Mouse (Mus musculus): Measurements from ENCODE around the gene Hist1h2bn. TPM values are rescaled to one million over a fixed set of nuclear protein-coding genes. Genes with fewer than 3 reads are reported as not detected.
"Not testable (repeated sequence)": the region's sequence is repeated elsewhere in the genome, so short reads cannot be mapped to it uniquely, and the experiment has no call there.

The Hist1h2bn gene
- 157 and 249 TPM in 2 replicates for total RNA-seq (2014; rRNA removed)
- not detected in 2 replicates for polyA plus RNA-seq (2015; fragmentation: Nextera tagmentation; extraction: Ambion mirVana)

DNA sequence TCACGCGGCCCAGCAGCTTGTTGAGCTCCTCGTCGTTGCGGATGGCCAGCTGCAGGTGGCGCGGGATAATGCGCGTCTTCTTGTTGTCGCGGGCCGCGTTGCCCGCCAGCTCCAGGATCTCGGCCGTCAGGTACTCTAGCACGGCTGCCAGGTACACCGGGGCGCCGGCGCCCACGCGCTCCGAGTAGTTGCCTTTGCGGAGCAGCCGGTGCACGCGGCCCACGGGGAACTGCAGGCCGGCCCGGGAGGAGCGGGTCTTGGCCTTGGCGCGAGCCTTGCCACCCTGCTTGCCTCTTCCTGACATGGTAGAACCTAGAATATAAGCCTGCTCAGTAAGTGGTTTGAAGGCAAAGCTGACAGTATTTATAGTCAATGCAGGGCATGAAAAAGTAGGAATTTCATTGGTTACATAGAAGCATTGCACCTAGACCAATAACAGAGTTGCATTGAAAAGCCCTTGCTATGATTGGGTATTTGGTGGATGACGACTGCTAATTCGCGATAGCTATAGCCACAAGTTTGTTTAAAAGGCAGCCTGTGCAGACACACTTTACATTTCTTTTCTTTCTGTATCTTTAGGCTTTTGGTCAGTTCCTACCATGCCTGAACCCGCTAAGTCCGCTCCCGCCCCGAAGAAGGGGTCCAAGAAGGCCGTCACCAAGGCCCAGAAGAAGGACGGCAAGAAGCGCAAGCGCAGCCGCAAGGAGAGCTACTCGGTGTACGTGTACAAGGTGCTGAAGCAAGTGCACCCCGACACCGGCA is at the start of gene Hist1h2bn, which contains the start of gene Hist1h2ak:
Gene Hist1h2bn (plus strand): TSS at position 600 of the 762 bp plus-strand sequence.
Gene Hist1h2ak (minus strand): TSS at position 304 of the 762 bp plus-strand sequence.
- peak within 1 kb of the TSS; percentile 43 for H3K4me3 ChIP-seq (ENCODE audit: low read depth, low read length)
- peak within 1 kb of the TSS; percentile 68 for H3K4me2 ChIP-seq (ENCODE audit: low read depth)
- H3K36me3 ChIP-seq (ENCODE audit: insufficient read depth); H3K27me3 ChIP-seq (ENCODE audit: insufficient read depth, low read length); H3K9me3 ChIP-seq (ENCODE audit: low read length): not testable (repeated sequence)
- under 1% methylated on average over 38 of the region's 50 CpGs for WGBS
- DNase-seq, result peak; percentile 93
- ATAC-seq, result peak; percentile 95
- peak within 1 kb of the TSS; percentile 87 for H3K27ac ChIP-seq (ENCODE audit: low read depth, low read length)
- peaks cover 15% of the 10 kb centered on the region; the same call in 1 of the 2 replicates for H3K4me1 ChIP-seq (ENCODE audit: insufficient read depth)
- H3K9ac ChIP-seq, result peak within 1 kb of the TSS; percentile 56

- Histone ChIP-seq H3K9ac (no peak overlapping the region), H3K4me2 (ENCODE audit: low read depth) (no peak overlapping the region), H3K27me3 (ENCODE audit: insufficient read depth, low read length) (no peaks in the 10 kb centered on the region), H3K36me3 (ENCODE audit: insufficient read depth) (no peaks in the 10 kb centered on the region), H3K27ac (ENCODE audit: low read depth, low read length) (no peak overlapping the region), H3K9me3 (ENCODE audit: low read length) (no peaks in the 10 kb centered on the region), H3K4me1 (ENCODE audit: insufficient read depth) (no peaks in the 10 kb centered on the region), H3K4me3 (ENCODE audit: low read depth, low read length) (no peak overlapping the region)
- 67% methylated on average over 4 of the region's 4 CpGs for WGBS
- DNase-seq (no peak), ATAC-seq (no peak)
- TF ChIP-seq CTCF (IDR thresholded peaks at IDR 0.05; ENCODE audit: low read depth), result no peak
Observed at GRCm38 (mm10) chr13:21706669-21707068, 47.3 kb upstream of the Hist1h2bn start.

GRCm38 (mm10) chr13:21710031-21710711 is 43.8 kb upstream of the Hist1h2bn start:
- Histone ChIP-seq H3K4me1 (ENCODE audit: insufficient read depth) (peaks cover 3% of the 10 kb centered on the region; the same call in 1 of the 2 replicates), H3K4me2 (ENCODE audit: low read depth) (peak overlapping the region; percentile 25), H3K4me3 (ENCODE audit: low read depth, low read length) (peak overlapping the region; percentile 64), H3K27ac (ENCODE audit: low read depth, low read length) (peak overlapping the region; percentile 77), H3K9ac (peak overlapping the region; percentile 55), H3K27me3 (ENCODE audit: insufficient read depth, low read length) (no peaks in the 10 kb centered on the region), H3K9me3 (ENCODE audit: low read length) (no peaks in the 10 kb centered on the region), H3K36me3 (ENCODE audit: insufficient read depth) (no peaks in the 10 kb centered on the region)
- under 1% methylated on average over 32 of the region's 32 CpGs for WGBS
- DNase-seq (peak; percentile 93), ATAC-seq (peak; percentile 86)
- peak; percentile 84 for TF ChIP-seq CTCF (IDR thresholded peaks at IDR 0.05; ENCODE audit: low read depth)

DNA sequence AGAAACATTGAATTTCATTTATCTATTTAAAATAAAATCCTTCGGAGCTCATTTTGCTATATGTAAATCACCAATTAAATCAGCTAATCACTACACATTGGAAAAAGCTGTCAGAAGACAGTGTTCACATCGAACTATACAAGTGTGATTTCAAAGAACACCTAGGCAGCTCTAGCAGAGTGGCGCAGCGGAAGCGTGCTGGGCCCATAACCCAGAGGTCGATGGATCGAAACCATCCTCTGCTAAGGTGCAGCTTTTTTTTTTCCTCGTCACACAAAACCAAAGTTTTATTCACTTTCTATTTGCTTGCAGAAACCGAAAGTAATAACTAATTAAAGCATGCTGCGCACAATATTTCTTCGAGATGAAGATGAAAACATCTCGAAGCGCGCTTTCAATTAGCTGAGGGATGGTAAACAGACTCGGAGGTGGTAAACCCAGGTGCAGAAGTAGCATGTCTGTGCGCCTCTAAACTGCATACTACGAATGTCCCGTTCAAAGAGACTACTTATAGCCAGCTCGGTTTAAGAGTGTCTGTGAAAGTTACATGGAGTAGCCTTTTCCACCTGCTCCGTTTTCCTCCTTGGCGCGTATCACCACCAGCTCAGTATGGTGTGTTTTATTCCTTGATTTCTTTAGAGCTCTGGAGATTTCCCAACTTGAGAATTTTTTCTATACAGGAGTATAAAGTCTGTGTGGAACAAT is 43.0 kb upstream of the Hist1h2bn start:
- H3K4me2 ChIP-seq (ENCODE audit: low read depth), result peak overlapping the region; percentile 65
- peaks cover 6% of the 10 kb centered on the region; the same call in 1 of the 2 replicates for H3K4me1 ChIP-seq (ENCODE audit: insufficient read depth)
- peak overlapping the region; percentile 64 for H3K4me3 ChIP-seq (ENCODE audit: low read depth, low read length)
- no peaks in the 10 kb centered on the region for H3K27me3 ChIP-seq (ENCODE audit: insufficient read depth, low read length)
- peak overlapping the region; percentile 55 for H3K9ac ChIP-seq
- 2% methylated on average over 22 of the region's 22 CpGs for WGBS
- H3K36me3 ChIP-seq (ENCODE audit: insufficient read depth), result no peaks in the 10 kb centered on the region
- no peaks in the 10 kb centered on the region for H3K9me3 ChIP-seq (ENCODE audit: low read length)
- DNase-seq, result peak; percentile 91
- ATAC-seq, result peak; percentile 87
- no peak for TF ChIP-seq CTCF (IDR thresholded peaks at IDR 0.05; ENCODE audit: low read depth)
- no peak overlapping the region for H3K27ac ChIP-seq (ENCODE audit: low read depth, low read length)

DNA sequence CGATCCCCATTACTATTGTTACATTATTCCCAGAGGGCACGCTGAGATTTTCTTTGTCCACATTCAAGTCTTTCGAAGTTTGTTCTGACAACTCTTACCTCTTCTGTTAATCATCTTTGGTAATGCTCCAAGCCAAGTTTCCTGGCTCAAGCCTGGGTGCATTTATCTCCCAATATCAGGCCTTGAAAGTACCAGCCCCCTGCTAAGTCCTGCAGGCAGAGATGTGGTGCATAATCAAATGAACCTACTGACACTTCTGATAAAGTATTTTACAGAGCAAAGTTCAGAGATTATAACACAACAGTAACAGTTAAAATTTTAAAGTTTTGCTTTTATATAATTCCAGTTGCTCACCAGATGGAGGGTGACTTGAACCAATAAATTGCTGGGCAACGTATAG is 42.2 kb upstream of the Hist1h2bn start:
- no peaks in the 10 kb centered on the region for H3K9me3 ChIP-seq (ENCODE audit: low read length)
- no peaks in the 10 kb centered on the region for H3K27me3 ChIP-seq (ENCODE audit: insufficient read depth, low read length)
- peaks cover 6% of the 10 kb centered on the region; the same call in 1 of the 2 replicates for H3K4me1 ChIP-seq (ENCODE audit: insufficient read depth)
- H3K36me3 ChIP-seq (ENCODE audit: insufficient read depth), result no peaks in the 10 kb centered on the region
- H3K9ac ChIP-seq, result peak overlapping the region; percentile 47; the same call in 1 of the 2 replicates
- H3K27ac ChIP-seq (ENCODE audit: low read depth, low read length), result no peak overlapping the region
- WGBS, result 18% methylated on average over 4 of the region's 4 CpGs
- peak overlapping the region; percentile 64 for H3K4me3 ChIP-seq (ENCODE audit: low read depth, low read length)
- H3K4me2 ChIP-seq (ENCODE audit: low read depth), result peak overlapping the region; percentile 65
- ATAC-seq (no peak), DNase-seq (no peak)
- no peak for TF ChIP-seq CTCF (IDR thresholded peaks at IDR 0.05; ENCODE audit: low read depth)

- Histone ChIP-seq H3K4me3 (ENCODE audit: low read depth, low read length) (peak overlapping the region; percentile 47), H3K9ac (no peak overlapping the region), H3K4me1 (ENCODE audit: insufficient read depth) (peaks cover 17% of the 10 kb centered on the region), H3K36me3 (ENCODE audit: insufficient read depth) (no peaks in the 10 kb centered on the region), H3K27ac (ENCODE audit: low read depth, low read length) (no peak overlapping the region), H3K4me2 (ENCODE audit: low read depth) (peak overlapping the region; percentile 77), H3K27me3 (ENCODE audit: insufficient read depth, low read length) (no peaks in the 10 kb centered on the region), H3K9me3 (ENCODE audit: low read length) (no peaks in the 10 kb centered on the region)
- 1% methylated on average over 7 of the region's 7 CpGs for WGBS
- ATAC-seq, result no peak
- peak; percentile 82 for DNase-seq
- TF ChIP-seq CTCF (IDR thresholded peaks at IDR 0.05; ENCODE audit: low read depth), result peak; percentile 87
Observed at GRCm38 (mm10) chr13:21714725-21715124, 39.2 kb upstream of the Hist1h2bn start.
